Mouse (Mus musculus): ENCODE measurements at regions not wholly inside any gene's neighbourhood (a gene's known extent, or its start where the extent isn't known, plus 50 kb on each side); places are given as distances from the start of the nearest gene placed in this dataset.

DNA sequence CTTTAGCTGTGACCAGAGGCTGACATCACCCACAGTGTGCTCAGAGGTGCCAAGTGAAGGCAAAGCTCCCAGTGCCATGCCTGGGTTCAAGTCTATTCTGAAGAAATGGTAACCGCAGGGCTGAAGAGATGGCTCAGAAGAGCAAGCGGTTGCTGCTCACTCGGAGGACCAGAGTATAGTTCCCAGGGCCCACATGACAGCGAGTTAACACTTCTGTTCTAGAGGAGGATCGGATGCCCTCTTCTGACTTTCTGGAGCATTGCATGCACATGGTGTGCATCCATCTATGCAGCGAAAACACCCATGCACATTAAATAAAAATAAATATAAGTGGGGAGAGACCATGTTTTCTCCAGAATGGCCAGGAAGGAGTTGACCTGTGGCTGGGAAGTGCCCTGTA lies 209.5 kb downstream of the Sorl1 start:
- WGBS = 94% methylated on average over 6 of the region's 6 CpGs
- no peak for TF ChIP-seq CTCF (IDR thresholded peaks at IDR 0.05; ENCODE audit: insufficient read depth, low read length)
- no peak for TF ChIP-seq POLR2A (IDR thresholded peaks at IDR 0.05; ENCODE audit: borderline replicate concordance, extremely low read depth, low read depth, low read length)
- no peak for DNase-seq
- H3K4me1 ChIP-seq (ENCODE audit: control insufficient read depth, insufficient read depth, low read length) = no peaks in the 10 kb centered on the region
- no peak overlapping the region for H3K4me3 ChIP-seq (replicated peaks; ENCODE audit: extremely low read depth, low read depth, low read length)

DNA sequence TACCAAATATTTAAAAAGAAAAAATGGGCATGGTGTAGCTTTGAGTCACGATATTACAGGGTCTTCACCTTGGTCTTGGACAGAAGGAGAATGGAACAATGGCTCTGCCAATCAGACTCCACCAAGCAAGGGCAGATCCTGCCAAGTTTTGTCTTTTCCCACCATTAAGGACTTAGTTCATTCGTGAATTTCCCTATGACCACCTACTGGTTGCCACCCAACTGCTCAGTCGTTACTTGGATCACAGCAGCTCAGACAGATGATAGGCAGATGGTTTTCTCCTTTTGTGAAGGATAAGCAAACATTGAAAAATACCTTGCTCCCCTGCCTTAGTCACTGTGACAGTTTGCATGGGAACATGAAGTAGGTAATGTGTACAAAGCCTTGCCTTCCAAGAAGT lies 210.2 kb downstream of the Sorl1 start:
- 77% methylated on average over 3 of the region's 3 CpGs for WGBS
- Histone ChIP-seq H3K4me3 (replicated peaks; ENCODE audit: extremely low read depth, low read depth, low read length) (no peak overlapping the region), H3K4me1 (ENCODE audit: control insufficient read depth, insufficient read depth, low read length) (no peaks in the 10 kb centered on the region)
- TF ChIP-seq CTCF (IDR thresholded peaks at IDR 0.05; ENCODE audit: insufficient read depth, low read length) (no peak), POLR2A (IDR thresholded peaks at IDR 0.05; ENCODE audit: borderline replicate concordance, extremely low read depth, low read depth, low read length) (no peak)
- DNase-seq = no peak

DNA sequence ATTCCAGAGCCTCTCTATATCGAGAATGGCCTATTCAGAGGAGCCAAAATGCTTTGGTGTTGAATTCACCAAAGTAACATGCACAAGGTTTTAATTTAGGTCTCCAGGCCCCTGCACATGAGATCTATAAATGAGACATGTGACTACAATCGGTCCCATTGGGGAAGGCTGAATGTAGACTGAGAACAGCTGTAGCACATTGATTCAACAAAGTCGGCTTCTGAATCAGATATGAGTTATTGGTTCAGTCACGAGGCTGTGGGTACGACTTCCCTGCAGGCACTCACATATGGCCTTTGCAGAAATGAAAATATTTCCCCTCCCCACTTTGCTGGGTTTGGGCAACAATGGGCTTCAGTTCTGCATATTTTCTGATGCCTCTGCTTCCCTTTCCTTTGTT lies 211.6 kb downstream of the Sorl1 start:
- no peak for DNase-seq
- H3K4me1 ChIP-seq (ENCODE audit: control insufficient read depth, insufficient read depth, low read length) = no peaks in the 10 kb centered on the region
- 83% methylated on average over 5 of the region's 5 CpGs for WGBS
- no peak overlapping the region for H3K4me3 ChIP-seq (replicated peaks; ENCODE audit: extremely low read depth, low read depth, low read length)
- TF ChIP-seq CTCF (IDR thresholded peaks at IDR 0.05; ENCODE audit: insufficient read depth, low read length) = no peak
- TF ChIP-seq POLR2A (IDR thresholded peaks at IDR 0.05; ENCODE audit: borderline replicate concordance, extremely low read depth, low read depth, low read length) = no peak

DNA sequence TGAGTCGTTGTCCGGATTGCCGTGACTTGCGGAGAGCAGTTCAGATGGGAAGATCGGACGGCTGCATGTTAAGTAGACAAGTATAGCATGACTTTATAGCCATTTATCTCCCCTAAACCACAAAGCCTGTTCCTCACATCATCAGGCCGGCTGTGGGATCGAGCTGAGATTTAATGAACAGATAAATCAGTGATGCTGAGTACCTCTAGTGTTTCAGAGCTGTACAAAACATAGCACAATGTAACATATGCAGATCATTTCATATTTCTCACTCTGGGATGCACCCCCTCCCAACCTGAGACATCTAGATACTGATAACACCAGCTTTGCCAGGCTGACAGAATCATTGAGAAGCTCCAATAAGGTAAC lies 223.5 kb downstream of the Sorl1 start:
- DNase-seq = no peak
- WGBS = 90% methylated on average over 8 of the region's 8 CpGs
- no peak overlapping the region for H3K4me3 ChIP-seq (replicated peaks; ENCODE audit: extremely low read depth, low read depth, low read length)
- no peak for TF ChIP-seq POLR2A (IDR thresholded peaks at IDR 0.05; ENCODE audit: borderline replicate concordance, extremely low read depth, low read depth, low read length)
- TF ChIP-seq CTCF (IDR thresholded peaks at IDR 0.05; ENCODE audit: insufficient read depth, low read length) = no peak
- H3K4me1 ChIP-seq (ENCODE audit: control insufficient read depth, insufficient read depth, low read length) = no peaks in the 10 kb centered on the region

DNA sequence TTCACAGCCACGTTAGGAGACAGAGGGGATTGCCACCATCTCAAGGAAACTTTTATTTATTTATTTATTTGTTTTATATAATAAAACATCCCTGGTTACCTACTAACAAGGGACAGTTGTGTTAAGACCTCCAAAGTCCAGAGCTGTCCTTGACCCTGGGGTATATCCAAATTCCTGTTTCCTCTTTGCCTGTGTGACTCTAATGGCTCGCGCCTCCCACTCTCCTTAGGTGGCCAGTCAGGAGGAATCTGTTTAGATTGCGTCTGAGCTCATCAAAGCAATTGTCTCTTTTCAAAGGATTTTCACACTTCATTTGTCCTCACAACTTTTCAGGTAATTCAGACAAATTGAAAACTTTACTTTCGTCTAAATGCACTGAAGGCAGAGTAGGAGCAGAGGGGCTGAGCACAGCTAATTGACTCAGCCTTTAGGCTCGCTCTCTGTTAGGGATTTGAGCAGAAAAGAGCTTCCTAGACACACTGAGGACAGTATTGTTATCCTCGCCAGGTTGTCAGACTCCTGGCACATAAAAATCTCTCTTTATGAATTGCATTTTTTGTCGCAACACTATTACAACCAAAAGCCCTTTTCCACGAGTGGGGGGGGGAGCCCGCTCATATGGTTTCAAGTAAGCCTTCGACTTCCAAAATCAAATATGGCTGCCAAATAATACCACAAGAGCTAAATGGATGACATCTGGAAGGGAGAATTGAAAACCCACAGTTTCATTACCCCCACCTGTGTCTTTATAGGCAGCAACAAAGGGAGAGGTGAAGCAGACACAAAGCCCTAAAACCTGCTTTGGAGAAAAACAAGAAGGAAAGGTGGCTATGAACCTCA lies 224.1 kb downstream of the Sorl1 start:
- no peak overlapping the region for H3K4me3 ChIP-seq (replicated peaks; ENCODE audit: extremely low read depth, low read depth, low read length)
- WGBS = 70% methylated on average over 11 of the region's 11 CpGs
- TF ChIP-seq POLR2A (IDR thresholded peaks at IDR 0.05; ENCODE audit: borderline replicate concordance, extremely low read depth, low read depth, low read length) (no peak), CTCF (IDR thresholded peaks at IDR 0.05; ENCODE audit: insufficient read depth, low read length) (no peak)
- no peaks in the 10 kb centered on the region for H3K4me1 ChIP-seq (ENCODE audit: control insufficient read depth, insufficient read depth, low read length)
- no peak for DNase-seq

DNA sequence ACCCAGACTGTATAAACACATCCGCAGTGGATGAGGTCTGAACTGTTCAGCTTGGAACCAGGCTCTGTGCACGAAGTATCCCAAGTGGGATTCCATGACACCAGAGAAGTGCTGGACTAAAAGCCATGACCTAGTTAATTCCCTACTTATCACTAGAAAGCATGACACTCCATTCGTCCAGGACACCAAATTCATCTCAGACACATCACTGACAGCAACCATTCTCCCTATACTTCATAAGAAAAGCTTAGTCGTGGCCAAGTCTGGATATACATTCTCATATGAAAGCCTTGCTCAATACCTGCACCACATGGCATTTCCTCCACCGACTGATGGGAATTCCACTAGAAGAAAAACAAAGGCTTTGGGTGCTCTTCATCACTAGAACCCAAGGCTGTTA lies 229.0 kb downstream of the Sorl1 start:
- no peak for TF ChIP-seq POLR2A (IDR thresholded peaks at IDR 0.05; ENCODE audit: borderline replicate concordance, extremely low read depth, low read depth, low read length)
- TF ChIP-seq CTCF (IDR thresholded peaks at IDR 0.05; ENCODE audit: insufficient read depth, low read length) = no peak
- Histone ChIP-seq H3K4me3 (replicated peaks; ENCODE audit: extremely low read depth, low read depth, low read length) (no peak overlapping the region), H3K4me1 (ENCODE audit: control insufficient read depth, insufficient read depth, low read length) (no peaks in the 10 kb centered on the region)
- DNase-seq = no peak
- 48% methylated on average over 5 of the region's 5 CpGs for WGBS

DNA sequence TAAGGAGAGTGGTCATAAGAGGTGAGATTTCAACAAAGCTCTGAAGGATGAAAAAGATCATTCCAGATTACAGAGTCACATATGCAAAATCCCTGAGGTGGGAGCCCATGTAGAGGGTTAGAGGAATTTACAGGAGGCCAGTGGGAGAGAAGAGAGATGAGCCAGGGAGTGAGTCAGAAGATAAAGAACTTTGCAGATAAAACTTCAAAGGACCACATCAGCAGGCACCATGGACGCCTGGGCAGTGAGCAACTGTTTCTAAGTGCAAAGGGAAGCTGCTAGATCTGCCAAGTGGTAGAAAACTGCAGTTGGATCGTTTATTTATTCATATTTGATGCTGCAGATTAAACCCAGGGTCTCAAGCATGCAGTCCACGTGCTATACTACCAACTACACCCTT lies 231.3 kb downstream of the Sorl1 start:
- H3K4me3 ChIP-seq (replicated peaks; ENCODE audit: extremely low read depth, low read depth, low read length) = no peak overlapping the region
- TF ChIP-seq CTCF (IDR thresholded peaks at IDR 0.05; ENCODE audit: insufficient read depth, low read length) (no peak), POLR2A (IDR thresholded peaks at IDR 0.05; ENCODE audit: borderline replicate concordance, extremely low read depth, low read depth, low read length) (no peak)
- no peak for DNase-seq
- no peaks in the 10 kb centered on the region for H3K4me1 ChIP-seq (ENCODE audit: control insufficient read depth, insufficient read depth, low read length)
- 50% methylated on average over 3 of the region's 3 CpGs for WGBS

DNA sequence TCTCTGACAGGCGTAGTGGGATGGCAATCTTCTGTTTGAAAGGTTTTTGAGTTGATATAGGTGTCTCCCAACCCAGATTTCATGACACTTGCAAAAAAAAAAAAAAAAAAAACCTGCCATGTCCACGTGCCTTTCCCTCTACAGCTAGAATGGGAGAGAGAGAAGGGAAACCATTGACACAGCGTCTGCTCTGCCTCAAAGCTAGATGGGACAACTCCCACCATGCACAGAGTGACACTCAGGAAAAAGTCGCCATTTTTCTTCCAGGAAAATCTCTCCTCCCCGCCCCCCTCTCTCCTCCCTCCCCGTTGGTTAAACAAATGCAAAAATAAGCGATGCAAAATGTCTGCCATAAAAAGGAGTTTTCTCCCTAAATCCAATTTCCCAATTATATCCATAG lies 232.9 kb downstream of the Sorl1 start:
- H3K4me1 ChIP-seq (ENCODE audit: control insufficient read depth, insufficient read depth, low read length) = no peaks in the 10 kb centered on the region
- no peak overlapping the region for H3K4me3 ChIP-seq (replicated peaks; ENCODE audit: extremely low read depth, low read depth, low read length)
- DNase-seq = no peak
- 52% methylated on average over 7 of the region's 7 CpGs for WGBS
- no peak for TF ChIP-seq CTCF (IDR thresholded peaks at IDR 0.05; ENCODE audit: insufficient read depth, low read length)
- no peak for TF ChIP-seq POLR2A (IDR thresholded peaks at IDR 0.05; ENCODE audit: borderline replicate concordance, extremely low read depth, low read depth, low read length)

DNA sequence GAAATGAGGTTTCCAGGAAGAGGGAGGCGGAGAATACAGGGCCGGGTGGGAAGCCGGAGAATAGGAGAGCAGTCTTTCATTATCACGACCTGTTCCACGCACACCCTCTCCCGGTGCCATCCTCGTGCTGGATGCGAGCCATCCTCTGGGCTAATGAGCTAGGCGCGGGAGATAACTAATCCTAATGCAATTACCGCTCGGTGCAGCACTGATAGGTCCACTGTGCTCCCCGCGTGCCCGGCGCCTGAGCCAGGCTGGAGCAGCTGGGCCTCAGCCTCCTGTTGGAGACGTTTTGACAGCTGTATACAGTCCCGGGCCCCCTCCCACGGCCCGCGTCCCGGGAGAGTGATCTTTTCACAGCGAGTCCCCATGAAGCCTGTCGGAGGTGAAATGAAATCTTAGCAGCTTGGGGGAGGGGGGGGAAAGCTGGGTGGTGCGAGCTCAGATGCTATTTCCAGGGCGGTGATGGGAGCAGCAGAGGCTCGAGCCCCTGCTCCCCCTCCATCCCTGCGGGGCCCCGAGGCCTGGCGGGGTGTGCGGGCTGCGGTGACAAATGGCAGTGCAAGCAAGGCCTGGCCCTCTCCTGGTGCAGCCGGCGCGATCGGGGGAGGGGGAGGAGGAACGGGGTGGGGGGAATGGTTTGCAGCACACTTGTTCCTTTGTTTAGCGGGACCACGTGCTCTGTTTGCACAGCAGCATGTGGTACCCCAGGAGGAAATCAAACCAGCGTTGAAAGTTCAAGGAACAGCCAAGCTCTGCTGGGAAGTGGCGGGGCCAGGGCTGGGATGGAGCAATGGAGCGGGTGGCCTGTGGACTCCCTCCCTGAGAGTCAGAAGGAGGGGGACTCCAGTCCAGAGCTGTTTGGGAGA lies 233.6 kb downstream of the Sorl1 start:
- peak overlapping the region; percentile 56 for H3K4me3 ChIP-seq (replicated peaks; ENCODE audit: extremely low read depth, low read depth, low read length)
- no peaks in the 10 kb centered on the region for H3K4me1 ChIP-seq (ENCODE audit: control insufficient read depth, insufficient read depth, low read length)
- TF ChIP-seq POLR2A (IDR thresholded peaks at IDR 0.05; ENCODE audit: borderline replicate concordance, extremely low read depth, low read depth, low read length) = no peak
- no peak for TF ChIP-seq CTCF (IDR thresholded peaks at IDR 0.05; ENCODE audit: insufficient read depth, low read length)
- peak; percentile 30 for DNase-seq
- WGBS = 2% methylated on average over 42 of the region's 42 CpGs
